Mouse (Mus musculus) embryonic facial prominence, embryonic 15.5 days (tissue): Measurements from ENCODE around the gene Syt1. TPM values are rescaled to one million over a fixed set of nuclear protein-coding genes. Genes with fewer than 3 reads are reported as not detected.

Source experiments
- ATAC-seq: fragments of 200-750 bp; cut with Nextera tagmentation; 2 replicates; pipeline ENCODE4 v1.8.0; 2017; ENCODE audit warnings: low read depth, moderate TSS enrichment; ENCODE audit not compliant: insufficient number of reproducible peaks, low FRiP score, low TSS enrichment
- H3K27ac ChIP-seq: fragments of 300-500 bp; sonication (generic); replicated peaks from 2 replicates; pipeline ENCODE4 v1.5.1; 2015; ENCODE audit warnings: mild to moderate bottlenecking, inconsistent platforms
- H3K27me3 ChIP-seq: fragments of 300-500 bp; sonication (generic); 2 replicates; pipeline ENCODE4 v1.6.1; 2015; ENCODE audit warnings: inconsistent platforms
- H3K36me3 ChIP-seq: fragments of 300-500 bp; sonication (generic); 2 replicates; pipeline ENCODE4 v1.6.1; 2015; ENCODE audit warnings: mild to moderate bottlenecking, inconsistent platforms
- H3K4me1 ChIP-seq: fragments of 300-500 bp; sonication (generic); 2 replicates; pipeline ENCODE4 v1.6.1; 2015; ENCODE audit warnings: inconsistent platforms
- H3K4me2 ChIP-seq: fragments of 300-500 bp; sonication (generic); replicated peaks from 2 replicates; pipeline ENCODE4 v1.6.1; 2015; ENCODE audit warnings: mild to moderate bottlenecking, inconsistent platforms
- H3K4me3 ChIP-seq: fragments of 300-500 bp; sonication (generic); replicated peaks from 2 replicates; pipeline ENCODE4 v1.5.1; 2015; ENCODE audit warnings: mild to moderate bottlenecking, inconsistent platforms
- H3K9ac ChIP-seq: fragments of 300-500 bp; sonication (generic); 2 replicates; pipeline ENCODE4 v1.6.1; 2015; ENCODE audit warnings: inconsistent platforms
- H3K9me3 ChIP-seq: fragments of 300-500 bp; sonication (generic); replicated peaks from 2 replicates; pipeline ENCODE4 v1.6.1; 2016; ENCODE audit warnings: inconsistent platforms
- WGBS: fragments of 180-500 bp; shearing (Covaris S2); methylation state at CpG from one replicate; pipeline ENCODE4 v1.1.7; 2015; 5-methylcytosine and 5-hydroxymethylcytosine counted together
- polyA plus RNA-seq: library from polyadenylated mRNA; unstranded; fragments of >200 nt; fragmentation: Nextera tagmentation; extraction: Ambion mirVana; gene quantifications from 2 replicates; pipeline ENCODE4 v1.2.1, GENCODE M21; 2015

Gene Syt1
- polyA plus RNA-seq, 1 experiment from 2014 or later: 4.3 TPM

GRCm38 (mm10) chr10:108686696-108687095 lies 324.1 kb downstream of the Syt1 start:
- no peak overlapping the region for H3K27ac ChIP-seq
- no peaks in the 10 kb centered on the region for H3K36me3 ChIP-seq
- no peak overlapping the region for H3K9ac ChIP-seq
- H3K27me3 ChIP-seq: no peaks in the 10 kb centered on the region
- H3K9me3 ChIP-seq: no peaks in the 10 kb centered on the region
- no peak for ATAC-seq
- 71% methylated on average over 4 of the region's 4 CpGs for WGBS
- no peak overlapping the region for H3K4me2 ChIP-seq
- H3K4me1 ChIP-seq: no peaks in the 10 kb centered on the region
- no peak overlapping the region for H3K4me3 ChIP-seq

- 44% methylated on average over 14 of the region's 14 CpGs for WGBS
- Histone ChIP-seq H3K4me3 (no peak overlapping the region), H3K9me3 (no peaks in the 10 kb centered on the region), H3K27me3 (no peaks in the 10 kb centered on the region), H3K36me3 (no peaks in the 10 kb centered on the region), H3K9ac (no peak overlapping the region), H3K4me2 (no peak overlapping the region), H3K4me1 (no peaks in the 10 kb centered on the region), H3K27ac (no peak overlapping the region)
- no peak for ATAC-seq
Measured at GRCm38 (mm10) chr10:108679675-108680390, 330.9 kb downstream of the Syt1 start.

DNA sequence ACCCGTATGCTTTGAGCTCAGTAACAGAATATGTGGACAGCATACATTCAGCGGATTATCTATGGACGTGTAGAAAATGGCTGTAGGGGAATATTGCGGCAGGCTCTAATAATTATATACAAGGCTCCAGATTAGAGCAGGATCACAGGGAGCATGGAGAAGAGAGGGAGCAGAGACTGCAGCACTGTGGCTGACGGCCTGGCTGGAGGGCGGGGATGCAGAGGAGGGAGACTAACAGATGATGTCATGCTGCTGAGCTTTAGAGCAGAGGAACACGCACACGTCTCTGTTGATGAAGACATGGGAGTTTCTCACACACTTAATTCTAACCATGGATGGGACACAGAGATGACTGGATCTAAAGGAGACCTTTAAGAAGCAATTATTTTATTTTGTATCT lies 333.7 kb downstream of the Syt1 start:
- Histone ChIP-seq H3K4me3 (no peak overlapping the region), H3K4me1 (no peaks in the 10 kb centered on the region), H3K36me3 (no peaks in the 10 kb centered on the region), H3K9ac (no peak overlapping the region), H3K9me3 (no peaks in the 10 kb centered on the region), H3K27me3 (no peaks in the 10 kb centered on the region), H3K27ac (no peak overlapping the region), H3K4me2 (no peak overlapping the region)
- 75% methylated on average over 8 of the region's 8 CpGs for WGBS
- no peak for ATAC-seq

GRCm38 (mm10) chr10:108668944-108669343 lies 341.8 kb downstream of the Syt1 start:
- no peak for ATAC-seq
- no peaks in the 10 kb centered on the region for H3K4me1 ChIP-seq
- no peak overlapping the region for H3K9ac ChIP-seq
- H3K36me3 ChIP-seq: no peaks in the 10 kb centered on the region
- no peak overlapping the region for H3K4me3 ChIP-seq
- no peaks in the 10 kb centered on the region for H3K27me3 ChIP-seq
- no peak overlapping the region for H3K4me2 ChIP-seq
- 91% methylated on average over 3 of the region's 3 CpGs for WGBS
- H3K27ac ChIP-seq: no peak overlapping the region
- no peaks in the 10 kb centered on the region for H3K9me3 ChIP-seq

DNA sequence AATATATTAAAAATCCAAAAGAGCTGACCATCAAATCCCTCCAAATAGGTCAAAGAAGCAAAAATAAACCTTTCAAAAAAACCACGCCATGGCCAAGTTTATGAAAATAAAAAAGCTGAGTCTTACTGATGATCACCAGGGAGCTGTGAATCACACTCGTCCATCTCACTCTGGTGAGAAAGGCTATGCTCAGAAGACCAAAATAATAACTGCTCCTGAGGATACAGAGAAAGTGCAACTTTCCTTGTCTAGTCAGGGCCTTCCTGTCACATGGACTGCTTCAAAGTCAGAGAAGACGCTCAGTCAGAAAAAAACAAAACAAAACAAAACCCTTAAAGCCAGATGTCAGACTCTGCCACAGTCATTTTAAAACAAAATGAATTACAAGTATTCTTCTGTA lies 350.5 kb downstream of the Syt1 start:
- ATAC-seq: no peak
- Histone ChIP-seq H3K4me1 (no peaks in the 10 kb centered on the region), H3K4me2 (no peak overlapping the region), H3K36me3 (no peaks in the 10 kb centered on the region), H3K27ac (no peak overlapping the region), H3K4me3 (no peak overlapping the region), H3K9ac (no peak overlapping the region), H3K9me3 (no peaks in the 10 kb centered on the region), H3K27me3 (no peaks in the 10 kb centered on the region)
- WGBS: 51% methylated on average over 3 of the region's 3 CpGs

DNA sequence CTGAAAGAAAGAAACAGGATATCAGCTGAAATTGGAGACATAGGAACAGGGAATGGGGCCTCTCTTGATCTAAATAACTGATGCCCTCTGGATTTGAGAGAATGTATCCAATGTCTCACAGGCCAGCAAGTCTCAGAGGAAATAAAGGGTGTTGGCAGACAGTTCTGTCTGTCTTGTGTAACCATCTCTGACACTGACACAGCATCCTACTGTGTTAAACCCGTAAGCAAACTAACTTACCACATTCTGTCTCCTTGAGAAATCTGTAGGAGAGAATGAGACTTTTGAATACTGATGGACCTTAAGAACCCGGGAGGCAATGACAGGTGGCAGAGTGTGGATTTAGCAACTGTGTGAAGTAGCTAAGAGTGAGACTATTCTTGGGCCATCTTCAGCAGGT lies 352.5 kb downstream of the Syt1 start:
- Histone ChIP-seq H3K9me3 (no peaks in the 10 kb centered on the region), H3K27me3 (no peaks in the 10 kb centered on the region), H3K27ac (no peak overlapping the region), H3K36me3 (no peaks in the 10 kb centered on the region), H3K4me2 (no peak overlapping the region), H3K9ac (no peak overlapping the region), H3K4me3 (no peak overlapping the region), H3K4me1 (no peaks in the 10 kb centered on the region)
- ATAC-seq: no peak
- WGBS: 56% methylated on average over 2 of the region's 2 CpGs

GRCm38 (mm10) chr10:108657669-108658068 lies 353.1 kb downstream of the Syt1 start:
- Histone ChIP-seq H3K27ac (no peak overlapping the region), H3K36me3 (no peaks in the 10 kb centered on the region), H3K9me3 (no peaks in the 10 kb centered on the region), H3K4me3 (no peak overlapping the region), H3K4me2 (no peak overlapping the region), H3K27me3 (no peaks in the 10 kb centered on the region), H3K4me1 (no peaks in the 10 kb centered on the region), H3K9ac (no peak overlapping the region)
- ATAC-seq: no peak

DNA sequence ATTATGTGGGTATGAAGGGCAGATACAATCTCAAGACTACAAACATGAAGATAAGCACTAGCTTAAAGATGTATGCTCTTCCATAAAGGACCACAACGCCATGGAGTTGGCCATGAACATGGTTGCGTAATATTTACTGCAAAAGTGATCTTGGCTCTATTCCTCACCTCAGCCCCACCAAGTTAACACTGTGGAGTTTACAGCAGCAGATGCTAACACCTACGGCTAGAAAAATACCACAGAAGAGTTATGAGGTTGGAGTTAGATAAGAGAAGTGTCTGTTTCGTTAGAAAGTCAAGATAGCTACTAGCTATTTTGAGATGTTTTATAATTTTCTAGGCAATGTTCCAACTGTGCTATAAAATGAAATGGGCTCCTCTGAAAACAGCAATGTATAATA lies 353.9 kb downstream of the Syt1 start:
- Histone ChIP-seq H3K27me3 (no peaks in the 10 kb centered on the region), H3K4me3 (no peak overlapping the region), H3K27ac (no peak overlapping the region), H3K36me3 (no peaks in the 10 kb centered on the region), H3K9me3 (no peaks in the 10 kb centered on the region), H3K9ac (no peak overlapping the region), H3K4me1 (no peaks in the 10 kb centered on the region), H3K4me2 (no peak overlapping the region)
- 75% methylated on average over 4 of the region's 4 CpGs for WGBS
- ATAC-seq: no peak

DNA sequence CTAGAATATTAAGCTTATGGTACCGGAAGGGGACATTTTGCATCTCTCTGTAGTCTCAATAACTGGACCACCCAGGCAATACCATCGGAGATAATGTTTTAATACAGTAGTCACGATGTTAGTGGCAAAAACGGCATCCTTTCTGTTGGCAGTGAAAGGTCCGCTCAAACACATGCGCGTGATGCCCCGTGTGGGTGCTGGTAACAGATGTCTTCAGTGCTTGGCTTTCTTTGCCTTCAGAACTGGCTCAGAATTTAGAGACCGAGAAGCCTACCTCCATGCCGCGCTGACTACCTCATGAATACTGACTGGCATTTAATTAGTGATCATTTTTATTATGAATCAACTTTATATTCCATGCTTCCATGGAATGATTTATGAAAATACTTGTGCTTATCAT lies 355.7 kb downstream of the Syt1 start:
- 92% methylated on average over 11 of the region's 11 CpGs for WGBS
- Histone ChIP-seq H3K27me3 (no peaks in the 10 kb centered on the region), H3K9ac (no peak overlapping the region), H3K27ac (no peak overlapping the region), H3K4me1 (no peaks in the 10 kb centered on the region), H3K4me2 (no peak overlapping the region), H3K9me3 (no peaks in the 10 kb centered on the region), H3K4me3 (no peak overlapping the region), H3K36me3 (no peaks in the 10 kb centered on the region)
- no peak for ATAC-seq

- H3K9me3 ChIP-seq: no peaks in the 10 kb centered on the region
- H3K4me3 ChIP-seq: no peak overlapping the region
- 77% methylated on average over 8 of the region's 8 CpGs for WGBS
- H3K9ac ChIP-seq: no peak overlapping the region
- ATAC-seq: no peak
- H3K4me1 ChIP-seq: no peaks in the 10 kb centered on the region
- no peak overlapping the region for H3K4me2 ChIP-seq
- H3K27me3 ChIP-seq: no peaks in the 10 kb centered on the region
- no peaks in the 10 kb centered on the region for H3K36me3 ChIP-seq
- no peak overlapping the region for H3K27ac ChIP-seq
Measured at GRCm38 (mm10) chr10:108652831-108653230, 358.0 kb downstream of the Syt1 start.

GRCm38 (mm10) chr10:108652066-108652465 lies 358.7 kb downstream of the Syt1 start:
- Histone ChIP-seq H3K4me1 (no peaks in the 10 kb centered on the region), H3K27ac (no peak overlapping the region), H3K4me3 (no peak overlapping the region), H3K9ac (no peak overlapping the region), H3K36me3 (no peaks in the 10 kb centered on the region), H3K4me2 (no peak overlapping the region), H3K9me3 (no peaks in the 10 kb centered on the region), H3K27me3 (no peaks in the 10 kb centered on the region)
- WGBS: 81% methylated on average over 8 of the region's 8 CpGs
- ATAC-seq: no peak

DNA sequence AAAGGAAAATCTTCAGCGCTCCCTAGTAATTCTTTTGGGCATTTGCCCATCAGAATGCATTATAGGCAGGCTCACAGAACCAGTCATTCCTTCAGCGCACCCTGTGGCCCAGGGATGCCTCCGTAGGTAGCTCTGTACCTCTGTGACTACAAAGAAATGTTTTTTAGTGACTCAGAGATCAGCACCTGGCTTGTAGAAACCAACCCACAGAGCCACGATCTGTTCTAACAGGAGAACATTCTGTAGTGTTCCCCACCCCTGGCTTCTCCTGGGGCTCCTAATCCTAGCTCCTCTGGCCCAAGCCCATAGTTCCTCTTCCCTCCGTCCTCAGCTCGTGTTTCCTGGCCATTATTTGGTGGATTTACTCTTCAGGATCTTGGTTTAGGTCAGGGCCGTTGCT lies 361.6 kb downstream of the Syt1 start:
- no peak overlapping the region for H3K9ac ChIP-seq
- H3K27ac ChIP-seq: no peak overlapping the region
- 66% methylated on average over 7 of the region's 7 CpGs for WGBS
- ATAC-seq: no peak
- H3K4me3 ChIP-seq: no peak overlapping the region
- H3K36me3 ChIP-seq: no peaks in the 10 kb centered on the region
- no peaks in the 10 kb centered on the region for H3K27me3 ChIP-seq
- H3K4me2 ChIP-seq: no peak overlapping the region
- H3K4me1 ChIP-seq: no peaks in the 10 kb centered on the region
- no peaks in the 10 kb centered on the region for H3K9me3 ChIP-seq
